Mouse (Mus musculus) thymus, adult 18-20 months (tissue): ENCODE data around the gene Cpm.
A peak's percentile ranks its signal among the peaks of the same experiment; 100 is the strongest.

Experiments used
- DNase-seq, 2 experiments: peaks; one replicate each; pipeline ENCODE4 v3.0.0; 2022; ENCODE audit warnings: mixed read lengths in 2 of 2

The Cpm gene

GRCm38 (mm10) chr10:117637062-117637744 is 7.9 kb downstream of the Cpm start:
- no peak for DNase-seq

- no peak for DNase-seq
Measured at GRCm38 (mm10) chr10:117637745-117638577, 8.7 kb downstream of the Cpm start.

DNA sequence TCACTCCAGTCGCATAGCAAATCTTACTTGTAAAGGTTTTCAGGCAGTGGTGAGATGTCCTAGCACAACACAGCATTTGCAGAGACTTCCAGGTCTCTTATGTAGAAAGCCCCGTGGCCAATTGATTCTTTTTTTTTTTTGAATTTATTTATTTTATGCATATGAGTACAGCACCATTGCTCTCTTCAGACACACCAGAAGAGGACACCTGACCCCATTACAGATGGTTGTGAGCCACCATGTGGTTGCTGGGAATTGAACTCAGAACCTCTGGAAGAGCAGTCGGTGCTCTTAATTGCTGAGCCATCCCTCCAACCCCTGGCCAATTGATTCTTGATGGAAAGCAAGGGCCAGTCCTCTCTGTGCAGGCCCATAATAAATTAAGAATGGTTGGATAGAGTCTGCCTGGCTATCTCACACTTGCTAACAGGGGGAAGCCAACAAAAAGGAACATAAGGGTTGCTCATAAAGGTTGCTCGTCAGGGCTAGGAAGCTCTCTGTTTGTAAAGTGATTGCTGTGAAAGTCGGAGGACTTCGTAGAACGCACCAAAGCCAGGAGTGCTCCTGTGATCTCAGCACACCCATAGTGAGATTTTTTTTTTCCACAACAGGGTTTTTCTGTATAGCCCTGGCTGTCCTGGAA is 9.4 kb downstream of the Cpm start:
- DNase-seq, result no peak

DNA sequence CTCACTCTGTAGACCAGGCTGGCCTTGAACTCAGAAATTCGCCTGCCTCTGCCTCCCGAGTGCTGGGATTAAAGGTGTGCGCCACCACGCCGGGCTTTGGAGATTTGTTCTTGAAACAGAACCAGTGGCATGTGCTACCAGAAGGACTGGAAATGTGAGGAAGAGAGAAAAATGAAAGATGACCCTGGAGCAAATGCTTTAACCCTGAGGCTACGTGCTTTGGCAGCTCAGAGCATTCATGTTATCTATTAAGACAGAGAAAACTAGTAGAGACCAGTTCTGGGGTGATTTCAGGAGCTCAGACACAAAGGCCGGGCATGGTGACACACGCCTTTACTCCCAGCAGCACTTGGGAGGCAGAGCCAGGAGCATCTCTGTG is 9.9 kb downstream of the Cpm start:
- DNase-seq, result no peak

- peak; percentile 32 to 44 for DNase-seq
Measured at GRCm38 (mm10) chr10:117639899-117640594, 10.7 kb downstream of the Cpm start.

DNA sequence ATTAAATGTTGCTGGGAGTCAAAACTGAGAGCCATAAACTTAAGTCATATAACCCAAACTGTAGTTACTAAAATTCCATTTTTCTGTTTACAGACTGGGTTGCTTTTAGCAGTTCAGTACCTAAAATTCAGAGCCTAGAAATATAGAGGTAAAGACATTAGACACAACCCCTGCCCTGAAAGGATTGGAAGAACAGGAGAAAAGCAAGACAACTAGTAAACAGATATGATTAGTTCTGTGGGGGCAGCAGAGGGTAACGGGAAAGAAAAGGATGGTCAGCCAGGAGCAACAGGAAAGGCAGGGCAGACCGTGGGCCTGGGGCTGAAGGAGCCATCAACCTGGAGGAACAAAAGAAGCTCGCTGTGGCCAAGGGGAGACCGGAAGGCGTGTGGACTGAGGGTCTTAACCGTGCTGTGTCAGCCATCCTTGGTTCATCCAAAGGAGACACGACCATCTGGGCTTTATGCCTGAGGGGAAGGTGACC is 11.3 kb downstream of the Cpm start:
- DNase-seq, result no peak

GRCm38 (mm10) chr10:117641400-117642200 is 12.3 kb downstream of the Cpm start:
- DNase-seq, result no peak

DNA sequence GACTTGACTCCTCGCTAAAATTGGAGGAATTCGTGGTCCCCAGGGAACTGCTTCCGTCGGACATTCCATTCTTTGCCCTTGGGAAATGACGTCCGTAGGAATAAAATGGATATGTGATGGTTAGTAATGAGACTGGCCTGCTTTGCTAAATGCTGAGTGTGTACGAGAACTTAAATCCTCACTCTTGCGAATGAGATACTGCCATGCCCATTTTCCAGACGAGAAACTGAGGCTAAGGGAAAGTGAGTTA is 12.8 kb downstream of the Cpm start:
- DNase-seq, result no peak

DNA sequence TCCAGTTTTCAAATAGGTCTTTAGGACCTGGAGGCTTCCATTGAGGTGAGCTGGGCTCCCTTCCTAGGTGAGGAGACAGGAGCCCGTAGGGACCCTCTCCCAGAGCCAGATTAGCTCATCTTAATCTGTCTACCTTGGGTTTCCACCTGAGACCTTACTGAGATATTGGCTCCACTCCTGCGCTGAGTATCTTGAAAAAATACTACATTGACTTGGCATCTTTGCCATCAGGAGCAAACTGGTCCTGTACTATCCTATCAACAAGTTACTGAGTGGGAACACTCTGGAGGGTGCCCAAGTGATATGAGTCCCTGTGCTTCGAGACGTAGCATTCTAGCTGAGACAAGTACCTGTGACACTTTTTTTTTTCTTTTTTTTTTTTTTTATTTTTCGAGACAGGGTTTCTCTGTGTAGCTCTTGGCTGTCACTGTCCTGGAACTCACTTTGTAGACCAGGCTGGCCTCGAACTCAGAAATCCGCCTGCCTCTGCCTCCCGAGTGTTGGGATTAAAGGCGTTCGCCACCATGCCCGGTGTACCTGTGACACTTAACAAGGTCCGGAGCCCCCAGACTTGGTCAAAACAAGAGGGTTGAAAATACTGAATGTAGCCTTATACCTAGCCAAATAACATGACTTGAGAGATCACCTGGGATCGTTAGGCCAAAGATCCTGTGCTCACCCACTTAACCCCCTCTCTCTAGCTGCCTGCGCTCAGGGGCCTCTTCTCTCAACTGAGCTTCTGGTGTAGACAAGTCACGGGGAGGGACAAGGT is 13.4 kb downstream of the Cpm start:
- DNase-seq, result no peak

DNA sequence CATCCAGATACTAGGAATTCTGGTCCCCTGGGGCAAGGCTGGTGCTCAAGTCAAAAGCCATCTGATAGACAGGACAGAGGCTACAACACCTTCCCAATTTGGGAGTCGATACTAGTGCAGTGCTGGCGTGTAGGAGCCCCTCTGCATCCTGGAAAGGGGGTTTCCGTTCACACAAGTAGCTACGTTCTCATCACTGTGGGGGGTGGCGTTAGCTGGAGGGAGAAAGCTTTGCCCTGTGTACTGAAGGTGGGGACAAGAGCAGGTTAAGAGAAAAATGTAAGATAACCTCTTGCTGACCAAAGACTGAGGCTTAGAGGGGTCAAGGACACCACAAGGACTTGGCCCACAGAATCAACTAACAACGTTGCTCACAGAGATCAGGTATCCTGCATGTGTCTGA is 14.0 kb downstream of the Cpm start:
- no peak for DNase-seq

DNA sequence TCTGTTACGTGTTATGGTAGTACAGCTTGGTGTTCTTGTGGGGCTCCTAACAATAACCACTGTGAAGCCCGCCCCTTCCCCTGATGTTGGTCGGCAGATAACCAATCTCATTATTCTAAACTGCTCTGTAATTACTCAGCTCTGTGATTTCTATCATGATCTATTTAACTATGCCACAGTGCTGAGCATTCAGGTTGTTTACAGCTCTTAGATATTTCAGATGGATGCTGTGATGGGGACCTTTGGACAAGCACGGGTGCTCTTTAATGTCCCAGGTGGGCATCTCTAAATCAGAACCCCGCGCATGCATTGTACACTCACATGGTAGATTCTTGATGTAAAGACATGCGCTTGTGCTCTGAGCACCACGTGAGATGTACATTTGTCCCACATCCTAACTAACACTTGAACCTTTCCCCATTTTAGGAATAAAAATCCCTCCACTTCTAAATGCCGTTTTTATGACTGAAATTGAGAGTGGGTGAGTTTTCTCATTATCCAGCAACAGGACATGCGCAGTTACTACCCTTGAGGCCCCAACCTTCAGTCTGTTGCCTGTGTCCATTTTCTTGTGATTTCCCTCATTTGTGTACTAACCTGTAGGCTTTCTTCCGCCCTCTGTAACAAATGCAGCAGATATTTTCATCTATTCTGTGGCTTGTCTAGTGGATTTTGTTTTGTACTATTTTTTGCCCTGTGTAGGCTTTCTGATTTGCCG is 14.6 kb downstream of the Cpm start:
- DNase-seq, result no peak

DNA sequence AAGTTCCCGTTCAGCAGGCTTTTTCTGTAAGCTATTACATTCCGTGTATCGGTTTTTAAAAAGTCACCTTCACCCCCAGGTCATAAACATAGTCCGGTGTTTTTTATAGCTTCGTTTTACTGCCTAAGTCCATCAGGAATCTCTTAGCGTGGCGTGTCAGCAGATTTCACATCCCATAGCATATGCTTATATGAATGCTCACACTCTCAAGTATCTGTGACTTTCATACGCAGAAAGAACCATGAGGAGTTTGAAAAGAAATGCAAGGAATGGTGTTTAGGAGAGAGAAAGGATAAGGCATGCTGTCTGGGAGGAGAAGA is 15.1 kb downstream of the Cpm start:
- DNase-seq, result no peak

DNA sequence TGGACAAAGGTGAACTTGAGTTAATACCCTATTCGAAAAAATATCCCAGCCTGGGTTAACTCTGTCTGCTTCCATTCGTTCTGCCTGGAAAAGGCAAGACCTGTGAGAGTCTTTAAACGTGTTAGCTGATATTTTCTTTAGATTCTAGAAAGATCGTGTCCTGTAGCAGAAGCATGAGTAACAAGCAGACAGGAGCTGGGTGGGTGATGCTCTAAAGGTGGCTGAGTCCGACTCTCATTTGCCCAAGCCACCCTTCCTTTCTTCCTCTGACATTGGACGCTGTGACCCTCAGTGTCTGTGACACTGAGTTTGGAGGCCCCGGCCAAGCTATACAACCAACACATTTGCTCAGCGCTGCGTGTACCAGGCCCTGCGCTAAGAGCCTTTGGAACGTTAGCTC is 15.5 kb downstream of the Cpm start:
- no peak for DNase-seq

DNA sequence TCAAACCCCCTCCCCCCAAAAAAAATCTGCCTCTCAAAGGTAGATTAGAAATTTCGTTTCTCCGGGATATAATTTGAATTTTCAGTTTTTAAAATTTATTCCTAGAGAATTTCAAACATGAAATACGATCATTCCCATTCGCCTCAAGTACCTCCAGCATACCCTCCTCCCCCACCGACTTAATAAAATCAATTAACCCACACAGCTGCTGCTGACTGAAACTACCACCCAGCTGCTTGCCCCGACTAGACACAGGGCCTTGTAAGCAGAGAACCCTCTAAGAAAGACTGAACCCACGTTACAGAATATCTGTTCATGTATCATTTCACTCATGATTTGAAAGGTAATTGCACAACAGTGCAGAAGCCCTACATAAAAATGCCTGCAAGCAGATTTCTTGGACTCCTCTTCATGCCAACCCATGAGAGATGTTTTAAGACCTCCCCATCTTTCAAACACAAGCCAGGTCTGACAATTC is 16.2 kb downstream of the Cpm start:
- no peak for DNase-seq

GRCm38 (mm10) chr10:117646482-117647157 is 17.3 kb downstream of the Cpm start:
- no peak for DNase-seq

DNA sequence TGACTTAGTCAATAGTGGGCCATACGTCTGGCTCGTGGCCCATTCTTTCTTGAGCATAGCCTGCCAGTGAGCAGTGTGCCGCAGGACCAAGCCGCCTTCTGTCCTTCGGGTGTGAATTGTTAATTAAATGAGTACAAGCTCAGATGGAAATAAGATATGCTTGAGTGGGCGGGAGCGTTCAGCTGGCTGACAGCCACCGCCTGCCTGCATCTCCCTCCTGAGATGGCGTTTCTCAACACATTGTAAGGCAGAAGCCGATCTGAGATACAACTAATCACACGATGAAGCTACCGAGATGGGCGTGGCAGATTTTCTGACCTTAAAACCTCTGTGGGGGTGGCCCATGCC is 17.8 kb downstream of the Cpm start:
- no peak for DNase-seq

GRCm38 (mm10) chr10:117647964-117648472 is 18.7 kb downstream of the Cpm start:
- no peak for DNase-seq

GRCm38 (mm10) chr10:117648643-117649042 is 19.3 kb downstream of the Cpm start:
- no peak for DNase-seq

DNA sequence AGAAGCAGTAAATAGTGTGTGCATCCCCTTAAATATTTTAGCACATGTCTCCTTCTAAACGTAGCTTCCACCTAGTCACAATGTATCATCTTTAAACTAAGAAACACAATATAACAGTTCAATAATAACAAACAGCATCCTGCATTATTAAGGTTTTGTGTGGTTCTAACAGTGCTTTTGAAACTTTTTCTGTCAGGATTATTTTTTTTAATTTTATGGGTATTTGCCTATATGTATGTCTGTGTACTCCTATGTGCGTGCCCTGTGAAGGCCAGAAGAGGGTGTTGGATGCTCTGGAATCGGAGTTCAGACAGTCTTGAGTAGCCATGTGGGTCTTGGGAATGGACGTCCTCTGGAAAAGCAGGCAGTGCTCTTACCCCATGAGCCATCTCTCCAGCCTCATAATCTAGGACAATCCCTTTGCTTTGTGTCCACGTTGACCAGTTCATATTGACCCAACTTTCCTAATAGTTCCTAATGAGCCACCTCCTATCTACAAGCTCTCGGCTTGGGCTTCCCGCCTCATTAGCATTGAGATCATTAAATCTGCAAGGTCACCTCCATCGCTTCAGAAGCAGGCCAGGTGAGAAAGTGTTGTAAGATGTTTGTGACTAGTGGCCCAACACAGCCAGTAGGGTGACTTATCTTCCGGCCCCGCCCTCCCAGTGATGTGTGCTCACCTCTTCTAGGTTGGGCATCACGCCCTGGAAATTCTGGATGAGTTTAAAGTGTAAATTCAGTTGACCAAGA is 20.2 kb downstream of the Cpm start:
- DNase-seq, result no peak
